Mouse (Mus musculus): ENCODE data around the gene Chtf18. TPM values are rescaled to one million over a fixed set of nuclear protein-coding genes. Genes with fewer than 3 reads are reported as not detected.
A peak's percentile ranks its signal among the peaks of the same experiment; 100 is the strongest.
"Not testable (repeated sequence)": the region's sequence is repeated elsewhere in the genome, so short reads cannot be mapped to it uniquely, and the experiment has no call there.

The Chtf18 gene
- 1 to 10 TPM; 3.2 to 4.3 TPM for total RNA-seq (2021)
- long read RNA-seq, experiment 1, transcript Chtf18-201 (22 exons, 3,214 nt): major isoform, 8 of 20 reads
- long read RNA-seq, experiment 1, transcript Chtf18-206 (22 exons, 3,208 nt): minor isoform, 7 of 20 reads
- long read RNA-seq, experiment 1, partial matches to known transcripts: 2 of 20 reads
- long read RNA-seq, experiment 1, other reads (novel, unspliced or antisense): 3 of 20 reads
- long read RNA-seq, experiment 2, partial matches to known transcripts: 0 of 7 reads
- long read RNA-seq, experiment 2, other reads (novel, unspliced or antisense): 1 of 7 reads

DNA sequence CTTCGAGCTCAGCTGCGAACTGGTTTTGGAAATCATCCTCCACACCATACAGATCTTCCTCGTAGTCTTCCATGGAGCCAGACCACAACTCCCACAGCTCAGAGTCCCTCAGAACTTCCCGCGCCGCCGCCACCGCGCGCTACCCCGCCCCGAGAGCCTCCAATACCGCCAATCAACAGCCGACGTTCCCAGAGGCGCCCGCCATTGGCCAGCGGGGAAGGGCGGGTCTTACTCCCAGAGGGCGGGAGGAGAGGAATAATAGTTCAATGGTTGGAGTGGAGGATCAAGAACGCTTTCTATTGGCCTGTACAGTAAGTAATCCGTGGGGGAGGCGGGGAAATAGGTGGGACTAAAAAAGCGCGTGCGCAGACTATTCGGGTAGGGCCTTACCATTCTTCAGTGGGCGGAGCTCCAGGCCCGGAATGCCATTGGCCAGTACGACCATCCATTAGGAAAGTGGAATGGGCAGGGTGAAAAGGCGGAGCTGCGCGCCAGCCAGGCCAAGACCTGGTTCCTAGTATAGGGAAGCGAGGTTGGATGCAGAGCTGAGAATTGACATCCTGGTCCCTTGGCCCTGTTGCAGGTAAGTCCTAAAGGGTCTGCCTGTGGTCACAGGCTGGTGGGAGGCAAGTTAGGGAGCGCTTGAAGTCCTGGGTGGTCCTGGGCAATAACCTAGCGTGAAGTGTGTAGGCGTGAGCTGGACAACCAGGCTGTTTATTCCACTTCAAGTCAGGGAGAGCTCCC is at the start of gene Chtf18, which contains the start of gene Rpusd1:
TSS of gene Chtf18 (minus strand) at position 155 of the 744 bp plus-strand sequence.
TSS of gene Rpusd1 (plus strand) at position 406 of the 744 bp plus-strand sequence.
- DNase-seq: peak; percentile 99

DNA sequence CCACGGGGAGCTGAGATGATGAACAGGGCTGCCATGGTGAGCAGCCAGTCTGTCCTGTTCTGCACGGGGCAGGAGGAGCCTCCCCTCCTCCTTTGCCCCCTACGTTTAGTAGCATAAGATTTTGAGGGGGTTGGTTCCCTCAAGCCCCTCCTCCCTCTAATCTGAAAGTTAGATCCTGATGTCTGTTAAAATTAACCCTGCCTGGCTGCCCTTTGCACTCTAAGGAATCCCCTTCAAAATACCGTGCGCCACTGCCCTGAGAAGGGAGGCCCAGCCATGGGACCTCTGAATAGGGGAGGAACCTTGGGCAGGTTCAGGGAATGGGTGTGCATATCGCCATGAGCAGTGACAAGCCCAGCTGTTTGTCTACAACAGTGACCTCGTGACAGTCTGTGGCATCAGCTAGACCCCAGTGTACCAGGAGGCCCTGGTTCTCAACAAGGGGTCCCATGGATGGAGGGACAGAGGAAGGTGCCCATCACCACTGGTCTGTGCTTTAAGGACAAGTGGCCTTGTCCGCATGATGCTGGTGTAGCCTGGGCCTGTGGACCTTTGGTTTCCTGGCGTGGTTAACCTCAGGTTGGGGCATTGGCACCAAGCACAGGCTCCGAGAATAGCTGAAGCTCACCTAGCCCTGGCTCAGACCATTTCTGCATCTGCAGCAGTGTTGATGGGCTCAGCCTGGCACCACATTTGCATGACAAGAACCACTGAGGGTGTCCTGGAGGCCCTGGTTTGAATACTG is 48.3 kb upstream of the Chtf18 start:
- no peak for DNase-seq

DNA sequence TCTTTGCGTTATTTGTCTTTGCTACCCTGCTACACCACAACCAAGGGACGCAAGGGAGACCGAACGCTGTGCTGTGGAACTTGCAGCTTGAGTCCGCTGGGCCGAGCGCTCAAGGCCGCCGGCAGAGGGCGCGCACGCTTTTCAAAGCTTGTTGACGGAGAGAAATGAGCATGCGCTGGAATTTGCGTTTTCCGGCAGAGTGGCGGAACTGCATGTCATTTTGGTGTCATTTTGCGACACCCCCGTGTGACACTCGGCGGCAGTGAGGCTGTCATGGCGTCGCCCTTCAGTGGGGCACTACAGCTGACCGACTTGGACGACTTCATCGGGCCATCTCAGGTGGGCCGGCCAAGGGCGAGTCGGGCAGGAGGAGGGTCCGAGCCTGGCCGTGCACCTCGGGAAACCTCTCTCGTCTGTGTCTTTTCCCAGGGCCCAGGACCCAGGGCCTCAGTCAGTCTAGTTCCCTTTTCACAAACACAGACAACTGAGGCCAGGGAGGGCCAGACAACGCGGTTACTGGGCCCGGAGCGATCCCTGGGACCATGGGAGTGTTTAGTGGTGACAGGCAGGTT is 46.4 kb upstream of the Chtf18 start, which contains the start of gene Narfl:
TSS of gene Narfl (plus strand) at position 228 of the 572 bp plus-strand sequence.
- peak; percentile 98 for DNase-seq

DNA sequence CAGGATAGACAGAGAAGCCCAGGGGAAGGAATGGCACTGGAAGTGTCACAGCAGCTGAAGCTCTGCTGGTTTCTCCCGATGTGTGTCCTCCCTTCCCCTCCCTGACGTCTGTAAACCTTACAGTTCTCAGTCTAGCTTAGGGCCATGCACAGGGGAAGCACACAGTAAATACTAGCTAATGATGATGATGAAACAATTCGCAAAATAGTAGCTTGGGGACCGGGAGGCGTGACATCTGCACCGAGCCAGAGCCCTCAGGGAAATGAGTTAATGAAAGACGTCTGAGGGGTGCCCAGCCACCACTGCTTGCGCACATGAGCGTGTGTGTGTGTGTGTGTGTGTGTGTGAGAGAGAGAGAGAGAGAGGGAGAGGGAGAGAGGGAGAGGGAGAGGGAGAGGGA is 42.1 kb upstream of the Chtf18 start:
- no peak for DNase-seq

DNA sequence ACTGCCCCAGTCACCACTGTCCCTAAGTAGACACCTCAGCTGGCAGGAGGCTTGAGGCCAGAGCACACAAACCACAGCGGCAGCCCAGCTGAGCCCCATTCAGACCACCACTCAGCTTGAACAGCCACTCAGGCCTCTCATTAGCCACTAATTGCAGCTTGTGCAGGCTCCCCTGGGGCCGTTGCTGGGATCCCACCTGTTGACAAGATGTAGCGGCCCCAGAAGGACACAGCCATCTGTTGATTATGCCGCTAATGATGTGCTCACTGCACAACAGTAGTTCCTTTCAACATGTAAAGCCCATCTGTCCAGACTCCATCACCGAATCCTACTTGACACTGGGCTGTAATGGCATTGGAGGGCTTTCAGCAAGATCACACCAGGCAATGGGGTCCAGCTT is 38.7 kb upstream of the Chtf18 start:
- DNase-seq: no peak

DNA sequence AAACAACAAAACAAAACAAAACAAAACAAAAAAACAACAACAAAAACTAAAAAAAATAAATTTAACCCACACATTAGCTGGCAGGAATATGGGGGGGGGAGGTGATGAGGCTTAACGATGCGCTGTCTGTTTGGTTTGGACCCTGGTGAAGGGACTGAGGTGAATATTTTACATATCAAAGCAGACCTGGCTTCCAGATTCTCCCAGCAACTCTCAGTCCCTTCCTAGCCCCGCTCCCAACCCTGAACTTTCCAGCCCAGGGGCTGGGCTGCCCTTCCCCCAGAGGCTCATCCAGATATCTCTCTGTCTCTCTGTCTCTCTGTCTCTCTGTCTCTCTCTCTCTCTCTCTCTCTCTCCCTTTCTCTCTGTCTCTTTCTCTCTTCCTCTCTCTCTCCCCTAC is 35.4 kb upstream of the Chtf18 start:
- DNase-seq: no peak

DNA sequence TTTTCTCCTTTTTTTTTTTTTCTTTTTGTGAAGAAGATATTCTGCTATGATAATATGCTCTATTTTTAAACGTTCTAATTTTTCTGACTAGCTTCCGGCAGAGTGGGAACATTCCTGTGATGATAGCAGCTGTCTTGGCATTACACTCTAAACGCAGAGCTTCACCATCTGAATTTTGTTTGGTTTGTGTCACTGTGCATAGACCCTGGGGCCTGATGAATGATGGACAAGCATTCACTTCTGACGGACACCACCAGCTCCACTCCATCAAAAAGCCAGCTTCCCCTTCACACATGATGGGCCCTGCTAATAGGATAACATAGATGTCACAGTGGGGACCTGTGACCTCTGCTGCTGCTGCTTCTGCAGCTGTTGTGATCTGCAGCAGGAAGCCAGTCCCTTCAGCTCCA is 34.3 kb upstream of the Chtf18 start:
- no peak for DNase-seq

DNA sequence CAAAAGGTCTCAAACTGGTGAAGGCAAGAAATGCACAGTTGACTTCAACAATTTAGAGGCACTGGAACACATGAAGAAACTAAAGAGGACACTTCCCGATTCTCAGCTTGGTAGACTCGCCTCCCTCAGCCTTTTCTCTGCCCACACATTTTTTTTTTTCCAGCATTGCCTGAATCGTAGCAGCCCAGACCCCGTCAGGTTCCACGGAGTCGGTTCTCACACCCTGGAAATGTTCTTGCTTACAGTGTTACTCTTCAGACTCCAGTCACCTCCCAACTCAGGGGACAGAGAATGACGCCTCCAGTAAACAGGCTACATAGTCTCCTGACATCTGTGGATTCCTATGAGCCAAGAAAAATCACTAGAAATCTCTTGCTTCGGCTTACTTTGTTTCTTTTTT is 32.9 kb upstream of the Chtf18 start:
- DNase-seq: no peak

DNA sequence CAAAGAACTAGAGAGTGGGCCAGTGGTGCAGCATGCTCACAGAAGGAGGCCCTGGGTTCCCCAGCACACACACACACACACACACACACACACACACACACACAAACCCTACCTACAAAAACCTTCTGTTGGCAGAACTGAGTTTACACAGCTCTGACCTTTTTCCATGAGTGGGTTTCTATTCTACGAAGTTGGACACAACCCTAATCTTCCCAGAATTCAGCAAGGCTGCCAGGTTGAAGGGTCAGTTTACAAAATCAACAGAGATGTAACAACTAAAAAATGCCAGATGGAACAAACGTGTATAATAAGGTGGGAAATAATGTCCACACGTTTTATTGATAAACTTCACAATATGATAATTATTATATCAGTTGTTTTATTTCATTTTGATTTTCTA is 30.5 kb upstream of the Chtf18 start:
- DNase-seq: no peak

DNA sequence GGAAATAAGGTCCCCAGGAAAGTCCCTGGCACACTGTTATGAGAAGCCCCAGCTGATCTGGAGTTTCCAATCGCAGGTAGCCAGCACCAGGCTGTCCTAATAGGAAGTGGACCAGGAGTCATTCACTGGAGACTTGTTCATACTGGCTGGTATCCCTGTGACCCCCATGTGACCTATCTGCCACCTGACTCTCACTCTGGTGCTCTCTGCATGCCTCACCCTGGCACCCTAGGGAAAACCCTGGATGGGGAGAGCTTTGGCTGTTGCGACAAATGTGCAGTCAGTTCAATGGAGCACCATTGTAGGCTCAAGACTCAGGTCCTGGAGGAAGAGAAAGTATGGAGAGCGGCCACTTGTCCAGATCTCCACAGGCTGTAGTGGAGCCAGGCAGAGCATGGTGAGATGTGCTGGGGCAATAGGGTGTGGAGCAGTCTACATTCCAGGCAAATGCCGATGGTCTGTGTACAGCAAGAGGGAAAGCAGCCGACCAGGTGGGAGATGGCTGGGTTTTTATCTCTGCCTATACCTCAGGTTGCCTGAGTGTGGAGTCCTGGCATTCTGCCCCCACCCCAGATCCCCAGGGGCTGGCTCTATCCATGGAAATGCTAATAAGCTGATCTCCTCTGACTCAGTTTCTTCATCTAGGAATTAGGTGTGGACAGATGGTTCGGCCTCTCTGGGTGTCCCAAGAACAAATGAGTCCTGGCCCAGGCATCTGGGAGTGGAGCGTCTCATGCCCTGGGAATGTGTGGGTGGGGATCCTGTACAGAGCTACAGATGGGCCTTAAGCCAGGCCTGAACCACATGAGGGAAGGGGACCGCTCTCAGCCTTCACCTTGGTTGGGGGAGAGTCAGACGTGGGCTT is 29.4 kb upstream of the Chtf18 start:
- DNase-seq: no peak

DNA sequence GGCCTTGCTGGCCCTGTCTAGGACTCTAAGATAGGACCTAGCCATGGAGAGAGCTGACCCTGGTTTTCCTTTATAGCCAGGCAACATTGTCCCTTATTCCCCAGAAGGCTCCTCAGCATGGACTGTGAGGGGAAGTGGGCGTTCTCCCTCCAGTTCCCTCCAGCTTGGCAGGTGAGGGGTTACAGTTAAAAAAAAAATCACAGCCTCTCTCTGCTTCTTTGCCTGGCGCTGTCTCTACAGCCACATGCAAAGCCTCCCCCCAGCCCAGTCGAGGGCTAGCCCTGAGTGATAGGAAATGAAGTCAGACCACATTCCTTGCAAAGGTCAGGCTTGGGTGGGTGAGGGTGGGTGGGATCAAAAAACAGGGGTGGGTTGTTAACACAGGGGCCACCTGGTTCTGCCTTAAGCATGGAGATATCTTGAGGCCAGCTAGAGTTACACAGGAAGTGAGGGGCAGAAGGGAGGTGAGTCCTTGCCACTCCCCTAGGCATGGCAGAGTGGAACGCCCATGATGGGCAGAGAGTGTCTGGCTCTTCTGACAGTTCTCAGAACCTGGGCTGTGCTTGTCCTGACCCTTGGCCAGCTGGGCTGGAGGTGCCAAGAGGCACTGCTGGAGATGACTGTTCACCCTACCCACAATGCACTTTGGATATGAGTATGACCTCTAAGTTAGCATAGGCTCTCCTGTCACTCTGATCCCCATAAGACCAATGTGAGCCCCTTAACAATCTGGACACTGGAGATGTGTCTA is 28.6 kb upstream of the Chtf18 start:
- DNase-seq: no peak

DNA sequence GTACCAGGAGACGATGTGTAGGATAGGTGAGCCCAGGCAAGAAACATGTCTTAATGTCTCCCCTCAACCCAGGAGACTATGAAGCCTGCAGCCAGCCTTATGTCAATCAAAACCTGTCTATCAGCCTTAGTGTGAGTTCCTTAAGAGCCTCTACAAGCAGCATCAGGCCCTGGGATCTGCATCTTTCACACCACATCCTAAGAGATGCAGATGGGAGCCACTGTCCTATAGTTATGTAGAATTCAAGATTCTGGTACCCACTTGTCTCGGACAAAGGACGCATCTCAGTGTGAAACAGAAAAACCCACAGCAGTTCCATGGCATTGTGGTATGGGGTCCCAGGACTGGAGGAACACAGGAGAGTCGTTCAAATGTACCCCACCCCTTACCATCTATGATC is 27.9 kb upstream of the Chtf18 start:
- no peak for DNase-seq

DNA sequence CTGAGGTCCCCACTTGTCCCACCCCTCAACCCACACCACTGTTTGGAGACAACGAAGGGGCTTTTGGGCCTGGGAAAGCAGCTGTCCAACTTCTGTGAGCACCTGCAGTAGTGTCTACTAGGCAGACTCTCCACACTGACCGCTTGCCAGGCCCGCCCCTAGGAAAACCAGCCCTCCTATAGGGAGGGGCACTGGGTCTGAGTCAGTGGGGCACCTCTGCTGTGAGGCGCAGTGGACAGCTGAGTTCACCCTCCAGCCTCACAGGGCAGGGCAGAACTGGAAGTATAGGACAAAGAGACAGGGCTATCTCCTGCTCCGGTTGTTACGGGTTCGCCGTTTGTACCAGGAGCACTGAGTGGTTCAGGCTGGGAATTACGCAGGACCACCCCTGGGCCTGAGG is 27.0 kb upstream of the Chtf18 start, which contains the start of gene Msln:
TSS of gene Msln (minus strand) at position 138 of the 400 bp plus-strand sequence.
- no peak for DNase-seq

DNA sequence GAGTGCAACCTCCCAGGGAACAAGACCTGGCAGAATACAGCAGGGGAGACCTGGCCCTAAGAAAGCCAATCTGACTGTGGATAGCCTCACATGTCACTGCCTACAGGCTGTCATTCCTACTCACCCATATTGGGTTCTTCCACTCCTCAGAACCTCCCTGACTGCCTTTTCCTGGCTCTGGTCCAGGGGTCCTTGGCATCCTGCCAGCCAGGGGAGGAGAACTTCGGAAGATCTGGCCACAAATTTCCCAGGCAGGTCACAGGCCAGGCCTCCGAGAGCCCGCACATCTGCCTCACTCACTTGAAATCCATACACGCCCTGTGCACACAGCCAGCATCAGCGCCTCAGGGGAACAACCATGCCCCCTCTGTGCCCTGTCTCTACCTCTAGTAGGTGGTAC is 24.2 kb upstream of the Chtf18 start:
- peak; percentile 70 for DNase-seq

DNA sequence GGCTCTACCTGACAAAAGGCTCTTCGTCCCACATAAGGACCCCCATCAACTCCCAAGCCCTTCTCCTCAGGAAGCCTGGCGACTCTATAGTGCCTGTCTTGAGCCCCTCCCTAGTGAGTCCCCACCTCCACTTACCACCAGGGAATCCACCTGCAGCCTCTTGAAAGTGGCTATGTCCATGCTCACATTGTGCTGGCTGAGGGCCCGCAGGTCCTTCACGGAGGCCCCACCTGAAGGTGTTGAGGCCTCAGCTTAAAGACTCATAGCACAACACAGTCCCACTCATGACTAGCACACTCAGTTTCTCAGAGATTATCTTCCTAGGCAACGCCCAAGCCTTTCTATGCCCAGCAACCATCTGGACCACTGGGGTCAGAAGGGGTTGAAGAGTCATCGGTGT is 22.1 kb upstream of the Chtf18 start:
- DNase-seq: no peak

DNA sequence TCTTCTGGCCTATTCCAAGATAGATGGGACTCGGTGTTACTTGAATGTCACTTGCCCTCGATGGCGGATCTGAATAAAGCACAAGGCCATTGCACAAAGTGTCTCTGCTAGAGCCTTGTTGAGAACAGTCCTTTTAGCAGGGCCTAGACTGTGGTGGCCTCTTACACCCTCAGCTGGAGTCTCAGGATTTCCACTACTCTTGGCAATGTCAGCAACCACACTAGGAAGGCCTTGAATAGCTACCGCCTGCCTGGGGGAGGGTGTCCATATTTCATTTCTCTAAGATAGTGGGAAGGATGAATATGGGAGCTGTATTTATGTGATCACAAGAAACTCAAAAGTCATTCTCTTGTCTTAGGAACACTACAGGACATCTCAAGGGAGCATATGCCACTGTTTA is 21.0 kb upstream of the Chtf18 start:
- no peak for DNase-seq

DNA sequence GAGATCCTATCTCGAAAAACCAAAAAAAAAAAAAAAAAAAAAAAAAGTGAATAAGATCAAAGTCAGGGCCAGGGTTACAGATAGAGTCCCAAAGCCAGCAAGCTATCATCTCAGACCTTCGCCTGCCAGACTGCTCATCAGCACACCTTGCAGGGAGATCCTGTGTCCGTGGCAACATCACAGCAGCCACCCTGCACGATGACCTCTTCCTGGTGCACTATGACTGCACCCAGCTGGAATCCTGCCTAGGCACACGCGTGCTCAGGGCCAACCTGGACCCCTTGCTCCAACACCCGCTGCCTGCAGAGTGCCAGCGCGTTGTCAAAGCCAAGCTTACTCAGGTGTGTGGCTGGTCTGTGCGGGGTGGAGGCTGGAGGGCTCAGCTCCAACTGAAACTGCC is 17.1 kb upstream of the Chtf18 start:
- DNase-seq: no peak

DNA sequence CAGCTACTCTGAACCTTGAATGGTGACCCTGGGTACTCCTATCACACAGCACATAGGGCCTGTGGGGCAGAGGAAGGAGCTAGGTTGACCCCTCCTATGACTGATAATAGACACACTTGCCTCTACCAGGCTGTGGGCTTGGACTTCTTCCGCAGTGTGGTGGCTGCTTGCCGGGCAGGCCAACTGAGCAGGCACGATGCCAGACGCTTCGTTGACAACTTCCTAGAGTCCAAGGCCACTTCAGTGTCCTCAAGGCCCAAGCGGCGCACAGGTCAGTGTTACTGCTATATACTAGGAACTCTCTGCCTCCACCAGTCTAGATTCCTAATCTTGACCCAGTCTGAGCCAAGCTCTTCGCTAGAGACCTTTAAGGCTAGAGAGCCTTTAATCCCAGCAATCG is 16.6 kb upstream of the Chtf18 start:
- no peak for DNase-seq

DNA sequence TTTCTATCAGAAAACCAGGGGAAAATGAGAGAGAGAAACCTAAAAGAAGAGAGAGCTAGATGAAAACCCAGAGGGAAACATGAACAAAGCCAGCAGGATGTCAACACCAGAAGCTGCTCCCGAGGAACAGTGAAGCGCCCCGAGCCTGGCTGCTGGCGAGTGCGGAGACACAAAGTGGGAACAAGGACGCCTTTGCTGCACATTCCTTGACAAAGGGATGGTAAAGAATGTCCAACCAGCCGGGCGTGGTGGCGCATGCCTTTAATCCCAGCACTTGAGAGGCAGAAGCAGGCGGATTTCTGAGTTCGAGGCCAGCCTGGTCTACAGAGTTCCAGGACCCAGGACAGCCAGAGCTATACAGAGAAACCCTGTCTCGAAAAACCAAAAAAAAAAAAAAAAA is 14.3 kb upstream of the Chtf18 start:
- DNase-seq: not testable (repeated sequence)

DNA sequence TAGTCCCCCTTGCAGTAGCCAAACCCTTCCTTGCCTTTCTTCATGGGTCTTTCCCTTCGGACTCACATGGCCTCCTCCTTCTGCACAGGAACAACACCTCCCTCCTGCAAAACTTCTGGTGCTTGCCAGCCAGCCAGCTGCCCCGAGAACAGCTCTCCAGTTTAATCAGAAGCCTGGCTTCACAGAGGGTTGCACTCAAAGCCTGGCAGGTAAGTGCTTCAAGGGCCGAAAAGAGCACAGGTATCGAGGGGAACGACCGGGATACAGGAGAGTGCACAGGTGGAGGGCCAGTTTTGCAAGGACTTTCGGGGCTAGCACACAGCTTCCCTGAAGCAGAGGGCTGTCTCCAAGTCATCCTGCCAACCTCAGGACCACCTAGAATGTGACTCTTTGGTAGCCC is 11.6 kb upstream of the Chtf18 start:
- no peak for DNase-seq

DNA sequence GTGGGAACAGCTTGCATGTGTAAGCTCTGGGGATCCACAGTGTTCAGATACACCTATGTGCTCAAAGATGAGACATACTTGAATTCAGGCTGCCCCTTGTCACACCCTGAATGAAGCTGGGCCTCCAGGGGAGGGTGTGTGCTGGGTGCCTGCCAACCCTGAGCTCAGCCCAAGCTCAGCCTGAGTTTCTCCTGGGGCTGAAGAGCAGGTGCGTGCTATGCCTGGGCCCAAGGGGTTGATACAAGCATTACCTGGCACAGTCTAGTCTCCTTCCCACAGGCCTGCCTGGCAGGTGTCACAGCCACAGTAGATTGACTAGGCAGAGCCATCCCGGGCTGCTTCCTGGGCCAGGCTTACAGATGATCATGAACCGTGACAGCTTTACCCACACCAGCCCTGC is 8.5 kb upstream of the Chtf18 start, which contains the start of gene Mslnl:
TSS of gene Mslnl (plus strand) at position 298 of the 400 bp plus-strand sequence.
- no peak for DNase-seq

All from gastrocnemius, postnatal 10 days (tissue).